Mouse (Mus musculus) heart, postnatal 0 days (tissue): ENCODE results near the gene Apoa5. TPM values are rescaled to one million over a fixed set of nuclear protein-coding genes. Genes with fewer than 3 reads are reported as not detected.
"Not testable (repeated sequence)": the region's sequence is repeated elsewhere in the genome, so short reads cannot be mapped to it uniquely, and the experiment has no call there.

ENCODE experiments used
- ATAC-seq: fragments of 200-750 bp; cut with Nextera tagmentation; 2 replicates; pipeline ENCODE4 v1.8.0; 2017; ENCODE audit warnings: low read depth, moderate number of reproducible peaks, moderate library complexity; ENCODE audit not compliant: insufficient read depth
- DNase-seq: peaks from one replicate; pipeline ENCODE4 v3.0.0-alpha.2; 2016; ENCODE audit warnings: low spot score
- H3K27ac ChIP-seq: fragments of 300-500 bp; sonication (generic); 2 replicates; pipeline ENCODE4 v1.5.1; 2014; ENCODE audit warnings: low read depth, mild to moderate bottlenecking
- H3K27me3 ChIP-seq: fragments of 300-500 bp; sonication (generic); 2 replicates; pipeline ENCODE4 v1.6.1; 2014; ENCODE audit warnings: low read length, mixed read lengths; ENCODE audit not compliant: control insufficient read depth, insufficient read depth
- H3K36me3 ChIP-seq: fragments of 300-500 bp; sonication (generic); replicated peaks from 2 replicates; pipeline ENCODE4 v1.6.1; 2014; ENCODE audit warnings: low read length, mixed read lengths; ENCODE audit not compliant: control insufficient read depth, insufficient read depth
- H3K4me1 ChIP-seq: fragments of 300-500 bp; sonication (generic); 2 replicates; pipeline ENCODE4 v1.6.1; 2014; ENCODE audit warnings: antibody characterized with exemption; ENCODE audit not compliant: control insufficient read depth, insufficient read depth
- H3K4me2 ChIP-seq: fragments of 300-500 bp; sonication (generic); 2 replicates; pipeline ENCODE4 v1.6.1; 2014; ENCODE audit warnings: low read depth, mild to moderate bottlenecking, low read length, moderate library complexity
- H3K4me3 ChIP-seq: fragments of 300-500 bp; sonication (generic); 2 replicates; pipeline ENCODE4 v1.5.1; 2014; ENCODE audit warnings: low read depth, low read length
- H3K9ac ChIP-seq: fragments of 300-500 bp; sonication (generic); replicated peaks from 2 replicates; pipeline ENCODE4 v1.6.1; 2014; ENCODE audit warnings: low read depth, low read length, mixed read lengths
- H3K9me3 ChIP-seq: fragments of 300-500 bp; sonication (generic); replicated peaks from 2 replicates; pipeline ENCODE4 v1.6.1; 2016; ENCODE audit warnings: low read length; ENCODE audit not compliant: control insufficient read depth
- CTCF ChIP-seq: IDR thresholded peaks from 2 replicates; pipeline ENCODE4 v1.5.1; 2016; ENCODE audit warnings: antibody characterized with exemption, control low read depth, low read depth
- EP300 ChIP-seq: IDR thresholded peaks from 2 replicates; pipeline ENCODE4 v1.6.1; 2016; ENCODE audit warnings: antibody characterized with exemption, low read depth
- WGBS: fragments of 180-500 bp; shearing (Covaris S2); extraction: QIAGEN DNeasy Blood & Tissue Kit; methylation state at CpG from one replicate; pipeline ENCODE4 v1.1.7; 2014; 5-methylcytosine and 5-hydroxymethylcytosine counted together
- polyA plus RNA-seq: library from polyadenylated mRNA; unstranded; fragments of >200 nt; fragmentation: Nextera tagmentation; extraction: Ambion mirVana; gene quantifications from 2 replicates; pipeline ENCODE4 v1.2.1, GENCODE M21; 2015
- total RNA-seq: library from RNA; depleted of rRNA; stranded (reverse); fragments of >200 nt; gene quantifications from 2 replicates; pipeline ENCODE4 v1.2.3, GENCODE M21; 2014; ENCODE audit warnings: low replicate concordance

Apoa5 gene
- total and polyA plus RNA-seq, 2 experiments from 2014 or later: 0.80 TPM; not detected in 1

- no peaks in the 10 kb centered on the region for H3K4me1 ChIP-seq
- H3K9me3 ChIP-seq: no peaks in the 10 kb centered on the region
- DNase-seq (peak; percentile 56), ATAC-seq (peak; percentile 65)
- TF ChIP-seq CTCF (peak; percentile 96), EP300 (no peak)
- H3K27ac ChIP-seq: no peak overlapping the region
- 7% methylated on average over 4 of the region's 4 CpGs for WGBS
- H3K4me2 ChIP-seq: no peak overlapping the region
- no peaks in the 10 kb centered on the region for H3K36me3 ChIP-seq
- H3K4me3 ChIP-seq: no peak overlapping the region
- no peak overlapping the region for H3K9ac ChIP-seq
- H3K27me3 ChIP-seq: peaks cover 8% of the 10 kb centered on the region; the same call in 1 of the 2 replicates
Observed at GRCm38 (mm10) chr9:46314507-46314906, 46.1 kb downstream of the Apoa5 start.

GRCm38 (mm10) chr9:46314921-46315320 is 46.5 kb downstream of the Apoa5 start:
- no peaks in the 10 kb centered on the region for H3K9me3 ChIP-seq
- 22% methylated on average over 2 of the region's 2 CpGs for WGBS
- H3K27me3 ChIP-seq: peaks cover 8% of the 10 kb centered on the region; the same call in 1 of the 2 replicates
- no peak overlapping the region for H3K27ac ChIP-seq
- no peak overlapping the region for H3K4me2 ChIP-seq
- no peak for TF ChIP-seq EP300
- no peak for TF ChIP-seq CTCF
- no peaks in the 10 kb centered on the region for H3K4me1 ChIP-seq
- H3K9ac ChIP-seq: no peak overlapping the region
- no peak overlapping the region for H3K4me3 ChIP-seq
- DNase-seq (no peak), ATAC-seq (no peak)
- no peaks in the 10 kb centered on the region for H3K36me3 ChIP-seq

- Histone ChIP-seq H3K27me3 (peaks cover 8% of the 10 kb centered on the region; the same call in 1 of the 2 replicates), H3K9me3 (no peaks in the 10 kb centered on the region), H3K9ac (no peak overlapping the region), H3K27ac (no peak overlapping the region), H3K4me1 (no peaks in the 10 kb centered on the region), H3K36me3 (no peaks in the 10 kb centered on the region), H3K4me2 (no peak overlapping the region), H3K4me3 (no peak overlapping the region)
- DNase-seq: no peak
- TF ChIP-seq EP300 (no peak), CTCF (no peak)
- no peak for ATAC-seq
- 53% methylated on average over 11 of the region's 11 CpGs for WGBS
Observed at GRCm38 (mm10) chr9:46315807-46316365, 47.5 kb downstream of the Apoa5 start.

GRCm38 (mm10) chr9:46316388-46316787 is 48.0 kb downstream of the Apoa5 start:
- ATAC-seq (no peak), DNase-seq (no peak)
- Histone ChIP-seq H3K9me3 (no peaks in the 10 kb centered on the region), H3K4me2 (no peak overlapping the region), H3K36me3 (no peaks in the 10 kb centered on the region), H3K27ac (no peak overlapping the region), H3K27me3 (peaks cover 8% of the 10 kb centered on the region; the same call in 1 of the 2 replicates), H3K4me3 (no peak overlapping the region), H3K9ac (no peak overlapping the region), H3K4me1 (no peaks in the 10 kb centered on the region)
- TF ChIP-seq CTCF: no peak
- no peak for TF ChIP-seq EP300
- 30% methylated on average over 5 of the region's 5 CpGs for WGBS

- ATAC-seq: no peak
- Histone ChIP-seq H3K4me2 (no peak overlapping the region), H3K9ac (no peak overlapping the region), H3K4me3 (no peak overlapping the region), H3K27ac (no peak overlapping the region), H3K27me3 (peaks cover 8% of the 10 kb centered on the region; the same call in 1 of the 2 replicates), H3K36me3 (no peaks in the 10 kb centered on the region), H3K4me1 (no peaks in the 10 kb centered on the region), H3K9me3 (no peaks in the 10 kb centered on the region)
- 57% methylated on average over 8 of the region's 8 CpGs for WGBS
- no peak for DNase-seq
- TF ChIP-seq EP300 (no peak), CTCF (no peak)
Observed at GRCm38 (mm10) chr9:46316909-46317308, 48.5 kb downstream of the Apoa5 start.

GRCm38 (mm10) chr9:46317957-46318356 is 49.5 kb downstream of the Apoa5 start:
- Histone ChIP-seq H3K4me3 (no peak overlapping the region), H3K9ac (no peak overlapping the region), H3K27me3 (peaks cover 8% of the 10 kb centered on the region; the same call in 1 of the 2 replicates), H3K36me3 (no peaks in the 10 kb centered on the region), H3K27ac (no peak overlapping the region), H3K9me3 (no peaks in the 10 kb centered on the region), H3K4me2 (no peak overlapping the region), H3K4me1 (no peaks in the 10 kb centered on the region)
- 78% methylated on average over 3 of the region's 3 CpGs for WGBS
- DNase-seq (no peak), ATAC-seq (no peak)
- TF ChIP-seq EP300: no peak
- no peak for TF ChIP-seq CTCF

- not testable (repeated sequence) for DNase-seq, H3K4me1 ChIP-seq, H3K4me2 ChIP-seq, H3K36me3 ChIP-seq, H3K27ac ChIP-seq, H3K9me3 ChIP-seq, ATAC-seq, H3K4me3 ChIP-seq, H3K27me3 ChIP-seq, H3K9ac ChIP-seq
- 81% methylated on average over 6 of the region's 6 CpGs for WGBS
Observed at GRCm38 (mm10) chr9:46319886-46320285, 51.5 kb downstream of the Apoa5 start, which contains the start of gene 4931429L15Rik. TSS of gene 4931429L15Rik (minus strand) at chr9:46319986.
